Mouse (Mus musculus) lung, postnatal 14 days (tissue): ENCODE data around the gene Tll1.
A peak's percentile ranks its signal among the peaks of the same experiment; 100 is the strongest.

Experiments used
- DNase-seq: peaks from one replicate; pipeline ENCODE4 v3.0.0; 2021

Tll1 gene

GRCm38 (mm10) chr8:64206024-64206385, at the start of gene Tll1:
TSS of gene Tll1 (minus strand) at chr8:64206271.
- peak; percentile 24 for DNase-seq

- no peak for DNase-seq
Measured at GRCm38 (mm10) chr8:64238645-64239044, 32.6 kb upstream of the Tll1 start.

- no peak for DNase-seq
Measured at GRCm38 (mm10) chr8:64221600-64221999, 15.5 kb upstream of the Tll1 start.

GRCm38 (mm10) chr8:64217644-64218043, 11.6 kb upstream of the Tll1 start:
- DNase-seq, result no peak

- DNase-seq, result no peak
Measured at GRCm38 (mm10) chr8:64216252-64216651, 10.2 kb upstream of the Tll1 start.

- DNase-seq, result no peak
Measured at GRCm38 (mm10) chr8:64215374-64215773, 9.3 kb upstream of the Tll1 start.

GRCm38 (mm10) chr8:64214906-64215305, 8.8 kb upstream of the Tll1 start:
- DNase-seq, result no peak

- DNase-seq, result peak; percentile 25
Measured at GRCm38 (mm10) chr8:64206411-64206861, 365 bp upstream of the Tll1 start.

- peak; percentile 32 for DNase-seq
Measured at GRCm38 (mm10) chr8:64205321-64206023, 599 bp downstream of the Tll1 start.

GRCm38 (mm10) chr8:64204801-64205311, 1.2 kb downstream of the Tll1 start:
- peak; percentile 4 for DNase-seq

GRCm38 (mm10) chr8:64204167-64204566, 1.9 kb downstream of the Tll1 start:
- peak; percentile 60 for DNase-seq

GRCm38 (mm10) chr8:64198326-64198725, 7.7 kb downstream of the Tll1 start:
- DNase-seq, result no peak

GRCm38 (mm10) chr8:64193421-64193820, 12.7 kb downstream of the Tll1 start:
- DNase-seq, result no peak

GRCm38 (mm10) chr8:64187881-64188280, 18.2 kb downstream of the Tll1 start:
- no peak for DNase-seq

- DNase-seq, result no peak
Measured at GRCm38 (mm10) chr8:64176931-64177330, 29.1 kb downstream of the Tll1 start.

GRCm38 (mm10) chr8:64174916-64175315, 31.2 kb downstream of the Tll1 start:
- DNase-seq, result no peak

GRCm38 (mm10) chr8:64173759-64174158, 32.3 kb downstream of the Tll1 start:
- DNase-seq, result no peak

GRCm38 (mm10) chr8:64152899-64153891, 52.9 kb downstream of the Tll1 start:
- DNase-seq, result no peak

- no peak for DNase-seq
Measured at GRCm38 (mm10) chr8:64152216-64152804, 53.8 kb downstream of the Tll1 start.

GRCm38 (mm10) chr8:64136593-64136992, 69.5 kb downstream of the Tll1 start:
- DNase-seq, result no peak

- no peak for DNase-seq
Measured at GRCm38 (mm10) chr8:64107190-64107589, 98.9 kb downstream of the Tll1 start.

- DNase-seq, result no peak
Measured at GRCm38 (mm10) chr8:64073396-64073795, 132.7 kb downstream of the Tll1 start.

- DNase-seq, result no peak
Measured at GRCm38 (mm10) chr8:64059867-64060266, 146.2 kb downstream of the Tll1 start.
